Mouse (Mus musculus) inflammation-experienced regulatory T-cells (primary cell): ENCODE data around the gene Armc10. TPM values are rescaled to one million over a fixed set of nuclear protein-coding genes. Genes with fewer than 3 reads are reported as not detected.

Experiments used
- polyA plus RNA-seq, 2 experiments: library from polyadenylated mRNA; unstranded; fragments of 100-300 nt; shearing (Covaris generic); gene quantifications; one replicate each; pipeline ENCODE4 v1.2.1; 2017

The Armc10 gene
- 10 to 100 TPM; 33.7 to 48.3 TPM for polyA plus RNA-seq

DNA sequence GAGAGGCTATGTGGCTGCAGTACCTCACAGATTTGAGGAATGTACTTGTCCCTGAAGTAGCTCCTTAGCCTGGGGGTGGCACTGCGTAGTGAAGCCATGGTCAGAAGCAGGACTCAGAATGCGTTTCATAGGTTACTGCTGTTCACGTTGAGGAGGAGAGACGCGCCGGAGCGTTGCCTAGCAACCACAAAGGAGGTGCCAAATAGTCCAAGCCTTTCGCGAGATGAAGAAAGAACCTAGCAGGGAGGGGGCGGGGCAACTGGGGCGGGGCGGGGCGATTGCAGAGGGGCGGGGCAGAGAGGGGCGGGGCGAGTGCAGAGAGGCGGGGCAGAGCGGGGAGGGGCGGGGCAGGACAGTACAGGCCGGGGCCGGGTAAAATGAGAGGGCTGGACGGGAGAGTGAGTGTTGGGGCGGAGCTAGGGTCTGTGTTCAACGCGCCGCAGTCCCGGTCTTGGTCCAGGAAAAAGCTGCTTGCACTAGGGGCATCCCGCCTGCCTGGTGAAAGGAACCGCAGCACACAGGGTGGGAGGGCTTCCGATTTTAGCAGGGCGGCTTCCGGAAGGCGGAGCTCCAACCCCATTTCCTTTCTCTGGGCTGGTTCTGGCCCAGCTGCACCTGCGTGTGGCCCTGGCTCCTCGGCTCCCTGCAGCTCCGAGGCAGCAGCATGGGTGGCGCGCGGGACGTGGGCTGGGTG lies at the start of gene Armc10, which contains the start of gene Fbxl13:
Gene Armc10 (plus strand): TSS at position 375 of the 694 bp plus-strand sequence.
Gene Fbxl13 (minus strand): TSS at position 196 of the 694 bp plus-strand sequence.

DNA sequence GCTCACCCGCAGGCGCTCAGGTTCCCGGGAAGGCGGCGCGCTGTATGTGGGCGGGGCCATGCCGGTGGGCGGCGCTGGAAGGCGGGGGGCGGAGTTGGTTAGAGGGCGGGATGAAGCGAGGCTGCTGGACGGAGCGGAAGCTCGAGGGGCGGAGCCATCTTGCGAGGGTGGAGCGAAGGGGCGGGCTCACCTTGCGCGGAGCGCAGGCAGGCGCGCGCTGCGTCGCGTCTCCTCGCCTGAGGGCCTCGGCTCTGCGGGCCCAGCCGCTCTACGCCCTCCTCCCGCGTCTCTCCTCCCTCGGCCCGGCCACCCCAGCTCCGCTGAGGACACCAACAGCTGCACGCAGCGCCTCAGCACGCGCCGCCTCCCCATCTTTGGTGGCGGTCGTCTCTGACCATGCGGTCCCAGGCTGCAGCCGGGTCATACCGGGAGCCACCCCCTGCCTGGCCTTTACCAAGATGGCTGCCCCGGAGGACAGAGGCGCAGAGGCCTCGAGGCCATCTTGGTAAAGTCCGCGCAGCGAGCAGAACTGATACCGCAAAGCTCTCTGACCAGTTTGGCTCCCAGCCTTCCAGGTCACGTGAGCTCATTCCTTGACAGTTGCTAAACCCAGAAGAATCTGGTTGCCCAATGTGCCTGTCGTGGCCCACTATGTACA lies 55.9 kb downstream of the Armc10 start, which contains the start of gene Napepld:
Gene Napepld (minus strand): TSS at position 46 of the 658 bp plus-strand sequence.

Other genes with a start within 250 kb of the Armc10 start
- under 1 TPM; 0.18 to 0.59 TPM for gene Ccdc146, start 221.1 kb upstream of the Armc10 start, polyA plus RNA-seq
- 10 to 100 TPM in 1 of 2 experiments, 1 to 10 TPM in 1; 8.9 to 13.5 TPM for gene Fam185a, start 220.9 kb upstream of the Armc10 start, polyA plus RNA-seq
- gene Lrrc17, start 102.3 kb upstream of the Armc10 start, polyA plus RNA-seq = 1 to 10 TPM in 1 of 2 experiments, under 1 TPM in 1; 0.31 to 1.5 TPM
- under 1 TPM; 0.06 to 0.65 TPM for gene Fbxl13, start 179 bp upstream of the Armc10 start, polyA plus RNA-seq
- 1 to 10 TPM; 2.2 to 5.2 TPM for gene Napepld, start 55.6 kb downstream of the Armc10 start, polyA plus RNA-seq
- 10 to 100 TPM; 60.4 to 62.7 TPM for gene Pmpcb, start 91.3 kb downstream of the Armc10 start, polyA plus RNA-seq
- 10 to 100 TPM; 81.7 to 95.5 TPM for gene Dnajc2, start 139.4 kb downstream of the Armc10 start, polyA plus RNA-seq
- 100 to 1,000 TPM; 142 to 149 TPM for gene Psmc2, start 139.5 kb downstream of the Armc10 start, polyA plus RNA-seq
- under 1 TPM; 0.06 to 0.36 TPM for gene Slc26a5, start 219.8 kb downstream of the Armc10 start, polyA plus RNA-seq